Mouse (Mus musculus): ENCODE results near the gene 4933430I17Rik. TPM values are rescaled to one million over a fixed set of nuclear protein-coding genes. Genes with fewer than 3 reads are reported as not detected.

4933430I17Rik gene
- polyA plus RNA-seq, 1 experiment = not detected

DNA sequence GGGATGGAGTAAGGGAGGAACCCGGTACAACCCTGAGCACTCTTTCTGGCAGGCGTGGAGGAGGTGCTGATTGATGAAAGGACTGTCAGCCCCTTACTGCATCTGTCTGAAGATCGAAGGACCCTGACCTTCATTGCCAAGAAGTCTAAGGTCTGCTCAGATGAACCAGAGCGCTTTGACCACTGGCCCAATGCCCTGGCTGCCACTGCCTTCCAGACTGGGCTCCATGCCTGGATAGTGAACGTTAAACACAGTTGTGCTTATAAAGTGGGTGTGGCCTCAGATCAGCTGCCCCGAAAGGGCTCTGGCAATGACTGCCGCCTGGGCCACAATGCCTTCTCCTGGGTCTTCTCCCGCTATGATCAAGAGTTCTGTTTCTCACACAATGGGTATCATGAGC lies 29.2 kb upstream of the 4933430I17Rik start:
- no peak overlapping the region for H3K4me3 ChIP-seq (ENCODE audit: insufficient read depth, low read depth, low read length)
- H3K27ac ChIP-seq (replicated peaks; ENCODE audit: low read depth, low read length) = no peak overlapping the region
- H3K4me1 ChIP-seq (ENCODE audit: control insufficient read depth, insufficient read depth, insufficient read length, low read length) = peaks cover 3% of the 10 kb centered on the region; the same call in 1 of the 2 replicates

DNA sequence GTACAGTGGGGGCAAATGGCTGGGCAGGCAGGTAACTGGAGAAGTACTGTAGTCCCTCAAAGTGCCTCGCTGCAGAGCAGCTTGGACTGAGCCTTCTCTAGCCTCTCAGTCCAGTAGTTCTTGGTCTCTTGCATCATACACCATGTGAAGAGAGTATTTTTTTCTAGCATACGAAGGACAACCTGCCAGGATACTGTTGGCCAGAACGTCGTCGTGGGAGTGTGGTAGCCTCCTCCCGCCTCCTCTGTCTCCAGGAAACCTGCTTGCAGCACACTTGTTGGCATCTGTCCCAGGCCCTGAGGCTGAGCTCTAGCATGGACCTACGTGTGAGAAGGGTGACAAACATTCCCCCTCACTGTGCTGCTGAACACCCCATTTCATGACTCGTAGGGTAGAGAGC lies 28.4 kb upstream of the 4933430I17Rik start:
- H3K4me1 ChIP-seq (ENCODE audit: control insufficient read depth, insufficient read depth, insufficient read length, low read length) = peaks cover 3% of the 10 kb centered on the region; the same call in 1 of the 2 replicates
- no peak overlapping the region for H3K4me3 ChIP-seq (ENCODE audit: insufficient read depth, low read depth, low read length)
- no peak overlapping the region for H3K27ac ChIP-seq (replicated peaks; ENCODE audit: low read depth, low read length)

GRCm38 (mm10) chr4:62500799-62501198 lies 24.4 kb upstream of the 4933430I17Rik start:
- no peak overlapping the region for H3K27ac ChIP-seq (replicated peaks; ENCODE audit: low read depth, low read length)
- no peak overlapping the region for H3K4me3 ChIP-seq (ENCODE audit: insufficient read depth, low read depth, low read length)
- H3K4me1 ChIP-seq (ENCODE audit: control insufficient read depth, insufficient read depth, insufficient read length, low read length) = peaks cover 7% of the 10 kb centered on the region

DNA sequence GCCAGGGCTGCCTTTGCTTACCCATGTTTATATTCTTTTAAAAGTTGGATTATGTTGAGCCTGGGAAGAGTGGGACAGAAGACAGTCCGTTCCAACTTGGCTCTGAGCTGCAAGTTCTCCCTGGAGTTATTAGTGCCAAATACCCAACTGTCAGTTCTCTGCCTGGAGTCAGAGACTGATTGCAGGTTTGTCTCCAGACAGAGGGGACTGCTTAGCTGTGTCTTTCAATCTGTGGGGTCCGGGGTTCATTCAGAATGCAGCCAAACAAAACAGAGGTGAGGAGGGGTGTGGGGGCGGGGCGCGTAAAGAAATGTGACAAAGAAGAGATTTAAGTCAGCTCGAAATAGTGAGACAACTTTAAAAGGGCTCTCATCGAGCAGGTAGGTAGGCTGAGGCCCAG lies 23.6 kb upstream of the 4933430I17Rik start:
- Histone ChIP-seq H3K4me1 (ENCODE audit: control insufficient read depth, insufficient read depth, insufficient read length, low read length) (peaks cover 4% of the 10 kb centered on the region; the same call in 1 of the 2 replicates), H3K27ac (replicated peaks; ENCODE audit: low read depth, low read length) (peak overlapping the region; percentile 62), H3K4me3 (ENCODE audit: insufficient read depth, low read depth, low read length) (peak overlapping the region; percentile 84)

GRCm38 (mm10) chr4:62501964-62502732 lies 23.0 kb upstream of the 4933430I17Rik start:
- peak overlapping the region; percentile 97 for H3K27ac ChIP-seq (replicated peaks; ENCODE audit: low read depth, low read length)
- H3K4me3 ChIP-seq (ENCODE audit: insufficient read depth, low read depth, low read length) = peak overlapping the region; percentile 84
- peaks cover 4% of the 10 kb centered on the region; the same call in 1 of the 2 replicates for H3K4me1 ChIP-seq (ENCODE audit: control insufficient read depth, insufficient read depth, insufficient read length, low read length)

DNA sequence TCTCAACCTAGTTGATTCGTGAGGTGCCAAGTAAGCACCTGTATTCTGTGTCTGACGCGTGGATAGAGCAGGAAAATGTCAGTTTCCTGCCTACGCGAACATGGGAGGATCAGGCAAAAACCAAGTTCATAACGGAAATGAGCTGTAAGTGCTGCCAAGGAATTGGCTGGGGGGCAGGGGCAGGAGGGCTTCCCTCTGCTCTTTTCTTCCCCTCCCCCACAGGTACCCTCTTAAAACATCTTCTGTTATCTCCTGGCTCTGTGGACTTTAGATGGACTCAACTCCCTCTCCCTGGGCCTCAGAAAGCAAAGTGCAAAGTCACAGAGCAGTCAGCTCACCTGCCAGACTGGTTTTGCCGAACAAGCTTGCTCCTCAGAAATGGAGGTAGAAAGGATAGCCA lies 22.2 kb upstream of the 4933430I17Rik start:
- Histone ChIP-seq H3K27ac (replicated peaks; ENCODE audit: low read depth, low read length) (peak overlapping the region; percentile 97; the same call in 1 of the 2 replicates), H3K4me1 (ENCODE audit: control insufficient read depth, insufficient read depth, insufficient read length, low read length) (peaks cover 4% of the 10 kb centered on the region; the same call in 1 of the 2 replicates), H3K4me3 (ENCODE audit: insufficient read depth, low read depth, low read length) (no peak overlapping the region)

DNA sequence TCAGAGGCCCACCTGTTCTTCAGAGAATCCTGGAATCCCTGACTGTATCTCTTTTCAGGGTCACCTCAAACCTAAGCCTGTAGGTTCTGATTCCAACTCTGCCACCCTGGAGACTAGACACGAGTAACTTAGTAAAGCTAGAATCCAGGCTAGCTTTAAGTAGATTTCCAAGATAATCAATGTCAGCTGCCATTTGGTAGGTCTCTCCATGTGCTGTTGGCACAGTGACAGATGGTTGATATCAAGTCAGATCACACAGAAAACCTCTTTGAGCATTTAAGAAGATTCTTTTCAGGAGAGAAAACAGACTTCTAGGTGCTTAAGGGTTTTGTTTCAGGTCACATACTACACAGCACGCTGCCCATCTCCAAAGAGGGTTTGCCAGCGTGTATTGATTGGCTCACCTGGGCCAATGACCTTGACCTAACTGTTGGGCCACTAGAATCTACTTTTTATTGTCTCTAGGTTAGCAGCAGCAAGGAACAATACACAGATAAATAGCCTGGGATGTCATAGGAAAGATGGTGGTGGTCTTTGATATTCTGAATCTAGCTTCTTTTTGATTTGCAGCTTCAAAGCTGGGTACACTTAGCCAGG lies 21.7 kb upstream of the 4933430I17Rik start, which contains the start of gene Hdhd3:
Gene Hdhd3, minus strand, starts transcription at position 94 of the 597 bp plus-strand sequence.
- Histone ChIP-seq H3K27ac (replicated peaks; ENCODE audit: low read depth, low read length) (peak within 1 kb of the TSS; percentile 97), H3K4me1 (ENCODE audit: control insufficient read depth, insufficient read depth, insufficient read length, low read length) (peaks cover 4% of the 10 kb centered on the region; the same call in 1 of the 2 replicates), H3K4me3 (ENCODE audit: insufficient read depth, low read depth, low read length) (peak within 1 kb of the TSS; percentile 84)

- H3K27ac ChIP-seq (replicated peaks; ENCODE audit: low read depth, low read length) = no peak overlapping the region
- H3K4me3 ChIP-seq (ENCODE audit: insufficient read depth, low read depth, low read length) = no peak overlapping the region
- peaks cover 4% of the 10 kb centered on the region; the same call in 1 of the 2 replicates for H3K4me1 ChIP-seq (ENCODE audit: control insufficient read depth, insufficient read depth, insufficient read length, low read length)
Measured at GRCm38 (mm10) chr4:62505991-62506390, 19.2 kb upstream of the 4933430I17Rik start.

DNA sequence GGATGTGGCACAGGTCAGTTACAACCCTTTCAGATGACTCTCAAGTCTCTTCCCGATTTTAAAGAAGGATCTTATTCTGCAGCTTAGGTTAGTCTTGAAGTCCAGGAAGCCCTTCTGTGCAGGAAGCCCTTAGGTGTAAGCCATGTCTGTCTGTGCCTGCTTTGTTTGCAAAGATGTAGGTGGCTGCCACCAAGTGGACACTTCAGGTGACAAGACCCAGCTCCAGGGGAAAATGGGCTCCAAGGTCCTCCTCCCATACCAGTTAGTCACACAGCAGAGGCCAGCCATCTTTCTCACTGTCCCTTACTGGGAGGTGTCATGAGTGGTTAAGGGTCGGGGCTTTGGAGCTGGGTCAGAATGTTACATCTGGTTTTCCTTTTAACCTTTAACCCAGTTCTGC lies 18.4 kb upstream of the 4933430I17Rik start:
- Histone ChIP-seq H3K4me1 (ENCODE audit: control insufficient read depth, insufficient read depth, insufficient read length, low read length) (peaks cover 4% of the 10 kb centered on the region; the same call in 1 of the 2 replicates), H3K4me3 (ENCODE audit: insufficient read depth, low read depth, low read length) (no peak overlapping the region), H3K27ac (replicated peaks; ENCODE audit: low read depth, low read length) (no peak overlapping the region)

GRCm38 (mm10) chr4:62508839-62509238 lies 16.3 kb upstream of the 4933430I17Rik start:
- no peak overlapping the region for H3K27ac ChIP-seq (replicated peaks; ENCODE audit: low read depth, low read length)

DNA sequence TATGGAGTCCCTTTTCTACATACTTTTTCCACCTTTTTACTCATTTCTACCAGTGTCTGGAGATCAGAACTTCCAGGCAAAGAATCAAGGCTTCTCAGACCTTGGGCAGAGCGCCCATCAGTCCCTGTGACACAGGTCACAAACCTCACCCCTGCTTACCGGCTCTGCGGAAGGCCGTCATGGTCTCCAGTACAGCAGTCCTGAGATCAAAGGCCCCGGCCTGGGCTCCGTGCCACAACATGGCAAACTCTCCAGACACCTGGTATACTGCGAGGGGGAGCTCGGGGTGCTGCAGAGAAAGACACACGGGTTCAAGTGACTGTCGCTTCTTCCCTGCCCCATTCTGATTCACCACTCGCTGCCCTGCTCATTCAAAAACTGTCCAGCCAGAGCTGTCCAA lies 15.2 kb upstream of the 4933430I17Rik start:
- Histone ChIP-seq H3K4me1 (ENCODE audit: control insufficient read depth, insufficient read depth, insufficient read length, low read length) (no peaks in the 10 kb centered on the region), H3K4me3 (ENCODE audit: insufficient read depth, low read depth, low read length) (no peak overlapping the region), H3K27ac (replicated peaks; ENCODE audit: low read depth, low read length) (no peak overlapping the region)

More at GRCm38 (mm10) chr4:62508839-62509238, 16.3 kb upstream of the 4933430I17Rik start:
- H3K4me1 ChIP-seq (ENCODE audit: control insufficient read depth, insufficient read depth, insufficient read length, low read length) = no peaks in the 10 kb centered on the region
- H3K4me3 ChIP-seq (ENCODE audit: insufficient read depth, low read depth, low read length) = no peak overlapping the region

GRCm38 (mm10) chr4:62513998-62514506 lies 11.1 kb upstream of the 4933430I17Rik start:
- peaks cover 17% of the 10 kb centered on the region for H3K4me1 ChIP-seq (ENCODE audit: control insufficient read depth, insufficient read depth, insufficient read length, low read length)
- no peak overlapping the region for H3K27ac ChIP-seq (replicated peaks; ENCODE audit: low read depth, low read length)
- no peak overlapping the region for H3K4me3 ChIP-seq (ENCODE audit: insufficient read depth, low read depth, low read length)

- H3K4me3 ChIP-seq (ENCODE audit: insufficient read depth, low read depth, low read length) = no peak overlapping the region
Measured at GRCm38 (mm10) chr4:62514995-62515394, 10.2 kb upstream of the 4933430I17Rik start.

DNA sequence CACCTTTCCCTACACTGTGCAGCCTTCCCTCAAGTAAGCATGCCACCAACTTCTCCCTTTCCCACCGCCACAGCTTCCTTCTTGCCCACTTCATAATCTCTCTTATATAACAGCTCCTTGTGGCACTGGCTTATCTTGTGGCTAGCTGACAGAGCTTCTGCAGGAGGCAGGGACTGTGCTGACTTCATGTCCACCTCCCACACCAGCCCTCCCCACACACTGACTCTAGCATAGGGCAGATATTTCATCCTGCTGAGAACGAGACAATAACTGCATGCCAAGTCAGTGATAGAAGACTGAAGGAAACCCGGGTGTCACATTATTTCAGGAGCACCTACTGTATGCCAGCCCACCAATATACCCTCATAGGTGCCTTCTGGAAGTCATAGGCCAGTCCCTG lies 9.7 kb upstream of the 4933430I17Rik start:
- peaks cover 17% of the 10 kb centered on the region for H3K4me1 ChIP-seq (ENCODE audit: control insufficient read depth, insufficient read depth, insufficient read length, low read length)
- H3K4me3 ChIP-seq (ENCODE audit: insufficient read depth, low read depth, low read length) = no peak overlapping the region
- H3K27ac ChIP-seq (replicated peaks; ENCODE audit: low read depth, low read length) = peak overlapping the region; percentile 69

More at GRCm38 (mm10) chr4:62514995-62515394, 10.2 kb upstream of the 4933430I17Rik start:
- Histone ChIP-seq H3K4me1 (ENCODE audit: control insufficient read depth, insufficient read depth, insufficient read length, low read length) (peaks cover 17% of the 10 kb centered on the region), H3K27ac (replicated peaks; ENCODE audit: low read depth, low read length) (no peak overlapping the region)

- no peak overlapping the region for H3K4me3 ChIP-seq (ENCODE audit: insufficient read depth, low read depth, low read length)
- peaks cover 17% of the 10 kb centered on the region for H3K4me1 ChIP-seq (ENCODE audit: control insufficient read depth, insufficient read depth, insufficient read length, low read length)
- peak overlapping the region; percentile 69 for H3K27ac ChIP-seq (replicated peaks; ENCODE audit: low read depth, low read length)
Measured at GRCm38 (mm10) chr4:62516079-62516478, 9.1 kb upstream of the 4933430I17Rik start.
